Mouse (Mus musculus) MEL (cell line): Measurements from ENCODE around the gene Gli1.

ENCODE experiments used
- CTCF ChIP-seq, 3 experiments: IDR thresholded peaks in 2 of 3; conservative IDR thresholded peaks in 1 of 3; 2 replicates each; pipeline ENCODE4 v1.5.1; 2011 to 2012; ENCODE audit warnings: low read length in 3 of 3, low read depth in 2 of 3, mild to moderate bottlenecking in 2 of 3, improper control_type of control experiment in 1 of 3, inconsistent platforms in 1 of 3, mixed read lengths in 1 of 3, moderate library complexity in 1 of 3; ENCODE audit not compliant: control insufficient read depth in 1 of 3, insufficient read depth in 1 of 3, poor library complexity in 1 of 3, severe bottlenecking in 1 of 3
- MXI1 ChIP-seq: IDR thresholded peaks from 2 replicates; pipeline ENCODE4 v1.6.1; 2011; ENCODE audit warnings: mild to moderate bottlenecking, low read depth, low read length, improper control_type of control experiment
- NRF1 ChIP-seq: IDR thresholded peaks from 2 replicates; pipeline ENCODE4 v1.6.1; 2014; ENCODE audit warnings: low read depth, mild to moderate bottlenecking, inconsistent platforms, low read length, improper control_type of control experiment, moderate library complexity; ENCODE audit not compliant: poor library complexity, insufficient read depth, severe bottlenecking
- POLR2A ChIP-seq, 2 experiments: IDR thresholded peaks; 2 replicates each; pipeline ENCODE4 v1.6.1; 2011 to 2012; ENCODE audit warnings: low read length in 2 of 2, mild to moderate bottlenecking in 2 of 2, control low read depth in 1 of 2, improper control_type of control experiment in 1 of 2, low read depth in 1 of 2, moderate library complexity in 1 of 2; ENCODE audit not compliant: control insufficient read depth in 1 of 2, insufficient read depth in 1 of 2, poor library complexity in 1 of 2
- TAL1 ChIP-seq: IDR thresholded peaks from 2 replicates; pipeline ENCODE4 v1.6.1; 2012; ENCODE audit warnings: mild to moderate bottlenecking, inconsistent platforms, low read length, moderate library complexity, mixed read lengths

GRCm38 (mm10) chr10:127341891-127342639 is at the start of gene Gli1:
- TF ChIP-seq TAL1 (no peak), POLR2A (IDR thresholded peaks at IDR 0.05; ENCODE audit: control insufficient read depth in 1 of 2, insufficient read depth in 1 of 2, low read depth in 1 of 2, low read length in 2 of 2, poor library complexity in 1 of 2) (no peak), CTCF (IDR thresholded peaks at IDR 0.05 in 2 of 3, conservative IDR thresholded peaks at IDR 0.05 in 1 of 3; ENCODE audit: control insufficient read depth in 1 of 3, insufficient read depth in 1 of 3, low read depth in 2 of 3, low read length in 3 of 3, poor library complexity in 1 of 3, severe bottlenecking in 1 of 3) (peak; percentile 95 to 96 (median 96)), NRF1 (no peak), MXI1 (peak; percentile 48; the same call in 1 of the 2 replicates)
